Mouse (Mus musculus) cerebellum, adult 11 months (tissue): ENCODE results near the gene Tapbp.
"Not testable (repeated sequence)": the region's sequence is repeated elsewhere in the genome, so short reads cannot be mapped to it uniquely, and the experiment has no call there.

Source experiments
- DNase-seq: peaks from one replicate; pipeline ENCODE4 v3.0.0; 2022

The Tapbp gene

DNA sequence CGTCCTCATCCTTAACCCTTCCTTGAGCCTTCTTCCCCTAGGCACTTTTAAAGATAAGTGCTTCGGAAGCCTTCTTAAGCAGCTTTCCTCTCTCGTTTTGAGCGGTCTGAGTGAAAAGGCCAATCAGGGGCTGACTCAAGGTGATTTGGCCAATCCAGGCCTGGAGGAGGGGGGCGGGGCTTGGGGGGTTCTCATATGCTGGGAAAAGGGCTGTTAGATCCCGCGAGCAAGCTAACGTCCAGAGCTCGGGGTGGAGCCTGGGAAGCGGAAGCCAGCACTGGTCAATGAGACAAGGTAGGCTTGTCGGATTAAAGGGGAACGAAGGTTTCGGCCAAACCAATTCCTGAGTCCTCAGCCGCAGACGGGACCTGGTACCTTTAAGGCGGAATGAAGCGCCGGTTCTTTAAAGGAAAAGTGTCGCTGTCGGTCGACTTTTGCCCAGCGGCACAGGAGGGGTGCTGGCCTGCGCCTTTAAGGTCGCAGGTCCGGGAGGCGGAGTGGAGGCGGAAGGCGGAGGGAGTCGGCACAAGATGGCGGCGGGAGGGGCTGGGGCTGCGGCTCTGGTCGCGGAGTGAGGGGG, at the start of gene Tapbp, which contains the start of gene Zbtb22:
TSS of gene Tapbp (plus strand) at position 229 of the 580 bp plus-strand sequence.
TSS of gene Zbtb22 (plus strand) at position 234 of the 580 bp plus-strand sequence.
- DNase-seq: peak; percentile 97

DNA sequence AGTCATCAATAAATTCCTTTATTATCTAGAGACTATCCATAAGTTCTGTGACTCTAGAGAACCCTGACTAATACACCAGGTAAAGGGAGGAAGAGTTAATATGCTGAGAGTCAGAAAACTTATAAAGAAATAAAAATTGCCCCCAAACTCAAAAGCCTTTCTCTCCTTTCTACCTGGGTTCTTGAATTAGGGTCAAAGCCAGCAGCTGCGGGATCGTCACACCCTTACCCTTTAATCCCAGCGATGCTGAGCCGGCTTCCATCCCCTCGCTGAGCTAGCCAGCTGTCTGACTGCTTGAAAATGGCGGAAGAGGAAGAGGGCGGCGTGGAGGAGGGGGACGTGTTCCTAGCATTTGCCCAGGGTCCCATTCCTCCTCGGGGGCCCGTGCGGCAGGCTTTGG, 42.2 kb upstream of the Tapbp start, which contains the start of gene Gm7029:
TSS of gene Gm7029 (plus strand) at position 301 of the 400 bp plus-strand sequence.
- DNase-seq: not testable (repeated sequence)

DNA sequence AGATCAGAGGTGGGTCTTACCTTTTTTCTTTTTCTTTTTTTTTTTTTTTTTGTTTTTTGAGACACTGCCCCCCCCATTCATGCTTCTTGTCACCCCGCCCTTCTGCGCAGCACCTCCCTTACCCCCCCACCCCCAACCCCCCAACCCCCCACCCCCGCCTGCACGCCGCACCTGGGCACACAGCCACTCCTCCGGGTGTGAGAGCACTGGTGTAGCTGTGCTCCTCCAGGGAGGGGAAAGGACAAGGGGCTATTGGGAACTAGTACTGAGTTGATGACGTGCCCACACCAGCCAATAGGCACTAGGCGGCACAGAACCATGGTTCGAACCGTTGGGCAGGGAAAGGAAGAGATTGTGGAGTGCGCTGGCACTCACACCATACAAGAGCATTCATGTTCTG, 41.3 kb upstream of the Tapbp start:
- no peak for DNase-seq

DNA sequence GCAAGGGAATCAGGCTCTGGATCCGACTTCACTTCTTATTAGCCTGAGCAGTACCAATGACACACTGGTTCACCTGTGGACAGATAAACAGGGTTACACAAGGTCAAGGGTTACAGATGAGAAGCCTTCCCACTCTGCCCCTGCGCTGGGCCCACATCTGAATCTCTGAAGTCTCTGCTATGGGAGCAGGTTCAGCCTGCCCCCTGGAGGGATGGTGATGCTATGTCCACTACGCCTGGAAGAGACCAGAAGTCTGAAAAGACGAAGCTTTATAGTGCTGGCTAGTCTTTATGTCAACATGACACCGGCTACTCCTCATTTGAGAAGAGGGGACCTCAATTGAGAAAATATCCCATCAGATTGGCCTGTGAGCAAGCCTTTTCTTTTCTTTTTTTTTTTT, 39.9 kb upstream of the Tapbp start:
- not testable (repeated sequence) for DNase-seq

DNA sequence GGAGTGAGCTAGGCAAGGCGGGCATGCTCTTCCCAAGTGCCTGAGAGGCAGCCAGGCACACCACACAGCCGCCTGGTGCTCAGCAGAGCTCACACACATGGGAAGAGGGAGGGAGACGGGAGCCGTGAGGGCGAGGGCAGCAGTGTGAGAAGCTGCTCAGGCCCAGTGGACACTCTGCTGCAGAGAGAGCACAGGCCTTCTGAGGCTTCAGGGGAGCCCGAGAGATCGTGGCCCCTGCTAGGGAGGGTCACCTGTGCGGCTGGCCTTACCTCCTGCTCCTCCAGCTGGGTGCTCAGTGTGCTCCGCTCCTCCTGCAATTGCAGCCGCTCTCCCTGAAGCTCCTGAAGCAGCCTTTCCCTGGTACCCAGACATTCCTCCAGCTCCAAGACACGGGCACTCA, 31.4 kb upstream of the Tapbp start:
- not testable (repeated sequence) for DNase-seq

DNA sequence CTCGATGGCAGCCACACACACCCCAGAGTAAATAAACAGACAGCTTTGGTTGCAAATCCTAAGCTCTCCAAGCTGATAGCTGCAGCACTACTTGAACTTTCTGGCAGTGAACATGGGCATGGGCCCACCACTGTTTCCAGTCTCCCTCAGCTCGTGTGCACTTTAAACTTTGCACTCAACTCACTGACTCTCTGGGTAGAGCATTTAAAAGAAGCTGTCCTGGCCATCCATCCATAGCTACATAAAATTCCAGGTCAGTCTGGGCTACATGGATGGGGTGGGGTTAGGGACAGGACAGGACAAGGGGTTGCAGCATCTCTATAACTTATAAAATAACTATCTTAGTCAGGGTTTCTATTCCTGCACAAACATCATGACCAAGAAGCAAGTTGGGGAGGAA, 27.9 kb upstream of the Tapbp start:
- DNase-seq: not testable (repeated sequence)

DNA sequence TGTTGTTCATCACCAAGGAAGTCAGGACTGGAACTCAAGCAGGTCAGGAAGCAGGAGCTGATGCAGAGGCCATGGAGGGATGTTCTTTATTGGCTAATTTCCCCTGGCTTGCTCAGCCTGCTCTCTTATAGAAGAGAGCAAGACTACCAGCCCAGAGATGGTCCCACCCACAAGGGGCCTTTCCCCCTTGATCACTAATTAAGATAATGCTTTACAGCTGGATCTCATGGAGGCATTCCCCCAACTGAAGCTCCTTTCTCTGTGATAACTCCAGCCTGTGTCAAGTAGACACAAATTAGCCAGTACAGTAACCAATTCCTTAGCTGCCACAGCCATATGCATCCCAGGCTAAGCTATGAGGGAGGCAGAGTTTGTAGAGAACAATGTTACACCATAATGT, 27.5 kb upstream of the Tapbp start:
- DNase-seq: not testable (repeated sequence)

DNA sequence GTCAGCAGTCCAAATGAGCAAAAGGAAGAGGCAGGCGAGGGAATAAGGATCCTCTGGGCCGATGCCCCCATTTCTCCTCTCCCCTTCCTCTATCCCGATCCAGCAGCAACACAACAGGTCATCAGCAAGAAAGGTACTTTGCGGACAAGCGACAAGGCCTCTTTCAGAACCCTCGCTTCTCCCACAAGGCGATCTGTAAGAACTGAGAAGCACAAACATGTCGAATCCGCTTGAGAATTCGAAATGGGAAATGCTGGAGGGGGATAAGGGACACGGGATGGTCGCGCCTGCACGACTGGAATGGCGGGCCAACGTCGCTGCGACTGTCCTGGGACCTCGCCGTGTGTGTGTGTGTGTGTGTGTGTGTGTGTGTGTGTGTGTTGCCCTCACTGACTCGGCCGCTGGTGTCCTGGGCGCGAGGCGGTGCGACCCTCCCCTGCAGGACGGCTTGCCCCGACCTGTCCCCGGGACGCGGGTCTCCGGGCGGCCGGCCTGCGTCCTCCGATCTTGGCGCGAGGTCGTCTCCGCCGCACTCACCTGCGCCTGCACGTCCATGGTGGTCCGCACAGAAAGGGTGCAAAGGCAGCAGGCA, 25.7 kb upstream of the Tapbp start:
- DNase-seq: not testable (repeated sequence)

DNA sequence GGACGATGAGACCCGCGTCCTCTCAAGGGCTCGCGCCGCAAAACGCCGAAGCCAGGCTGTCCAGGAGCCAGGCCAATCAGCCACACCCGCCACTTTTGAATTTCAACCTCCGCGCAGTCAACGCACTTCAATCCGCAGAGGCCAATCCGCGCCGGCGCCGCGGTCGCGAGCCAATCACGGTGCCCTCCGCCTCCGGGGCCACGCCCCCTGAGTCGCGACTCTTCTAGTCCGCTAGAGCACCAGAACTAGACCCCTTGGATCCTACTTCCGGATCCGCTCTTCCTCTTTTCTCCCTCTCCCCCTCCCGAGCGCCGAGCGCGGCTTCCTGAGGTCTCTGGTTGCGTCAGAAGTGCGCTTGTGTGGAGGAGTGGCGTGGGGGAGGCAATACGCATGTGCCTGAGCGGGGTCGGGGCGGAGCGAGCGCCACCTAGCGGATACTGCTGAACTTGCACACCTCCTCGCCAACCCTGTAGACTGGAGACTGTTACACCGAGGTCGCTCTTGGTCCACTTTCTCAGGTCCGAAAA, 25.1 kb upstream of the Tapbp start, which contains the start of gene Kifc1:
TSS of gene Kifc1 (minus strand) at position 129 of the 527 bp plus-strand sequence.
- peak; percentile 100 for DNase-seq

DNA sequence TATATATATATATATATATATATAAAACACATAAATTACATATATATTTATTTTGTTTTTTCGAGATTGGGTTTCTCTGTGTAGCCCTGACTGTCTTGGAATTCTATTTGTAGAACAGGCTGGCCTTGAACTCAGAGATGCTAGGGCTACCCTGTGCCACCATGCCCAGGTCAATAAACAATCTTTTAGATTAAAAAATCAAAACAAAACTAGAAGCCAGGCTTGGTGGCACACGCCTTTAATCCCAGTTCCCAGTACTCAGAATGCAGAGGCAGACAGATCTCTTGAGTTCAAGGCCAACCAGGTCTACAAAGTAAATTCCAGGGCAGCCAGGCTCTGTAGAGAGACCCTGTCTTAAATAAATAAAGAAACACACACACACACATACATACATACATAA, 24.3 kb upstream of the Tapbp start:
- no peak for DNase-seq

DNA sequence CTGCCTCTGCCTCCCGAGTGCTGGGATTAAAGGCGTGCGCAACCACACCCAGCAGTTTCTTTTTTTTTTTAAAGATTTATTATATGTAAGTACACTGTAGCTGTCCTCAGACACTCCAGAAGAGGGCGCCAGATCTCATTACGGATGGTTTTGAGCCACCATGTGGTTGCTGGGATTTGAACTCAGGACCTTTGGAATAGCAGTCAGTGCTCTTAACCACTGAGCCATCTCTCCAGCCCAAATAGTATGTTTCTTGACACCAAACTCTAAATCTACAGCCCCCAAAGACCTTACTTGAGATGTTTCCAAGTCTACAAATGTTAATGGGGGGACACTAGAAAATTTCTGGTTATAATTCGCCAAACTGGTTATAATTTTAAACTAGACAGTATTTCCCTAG, 23.8 kb upstream of the Tapbp start:
- not testable (repeated sequence) for DNase-seq

DNA sequence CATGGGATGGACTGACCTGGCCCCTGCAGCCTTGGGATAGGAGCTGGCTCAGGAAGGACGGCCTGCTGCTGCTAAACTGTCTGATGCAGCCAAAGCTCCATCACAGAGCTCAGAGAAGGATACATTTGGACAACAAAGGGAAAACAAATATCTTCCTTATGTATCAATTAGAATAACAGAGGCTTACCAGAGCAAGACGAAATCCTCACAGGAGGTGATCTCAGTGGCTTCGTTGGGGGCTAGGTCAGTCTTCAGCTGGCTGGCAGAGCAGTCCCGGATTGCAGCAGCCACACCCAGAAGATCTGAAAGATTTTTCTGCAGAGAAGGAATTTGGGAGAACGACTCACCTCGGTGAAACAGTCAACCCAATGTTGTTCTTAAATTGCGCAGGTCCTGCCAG, 23.3 kb upstream of the Tapbp start:
- DNase-seq: no peak

DNA sequence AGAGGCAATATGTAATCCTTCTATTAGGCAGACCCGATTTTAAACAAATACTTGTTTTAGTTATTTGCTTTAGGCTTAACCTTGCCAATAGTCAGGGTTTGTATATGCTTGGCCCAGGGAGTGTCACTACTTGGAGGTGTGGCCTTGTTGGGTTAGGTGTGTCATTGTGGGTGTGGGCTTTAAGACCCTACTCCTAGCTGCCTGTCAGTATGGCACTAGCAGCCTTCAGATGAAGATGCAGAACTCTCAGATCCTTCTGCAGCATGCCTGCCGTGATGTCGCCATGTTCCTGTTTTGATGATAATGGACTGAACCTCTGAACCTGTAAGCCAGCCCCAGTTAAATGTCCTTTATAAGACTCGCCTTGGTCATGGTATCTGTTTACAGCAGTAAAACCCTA, 22.7 kb upstream of the Tapbp start:
- DNase-seq: not testable (repeated sequence)

DNA sequence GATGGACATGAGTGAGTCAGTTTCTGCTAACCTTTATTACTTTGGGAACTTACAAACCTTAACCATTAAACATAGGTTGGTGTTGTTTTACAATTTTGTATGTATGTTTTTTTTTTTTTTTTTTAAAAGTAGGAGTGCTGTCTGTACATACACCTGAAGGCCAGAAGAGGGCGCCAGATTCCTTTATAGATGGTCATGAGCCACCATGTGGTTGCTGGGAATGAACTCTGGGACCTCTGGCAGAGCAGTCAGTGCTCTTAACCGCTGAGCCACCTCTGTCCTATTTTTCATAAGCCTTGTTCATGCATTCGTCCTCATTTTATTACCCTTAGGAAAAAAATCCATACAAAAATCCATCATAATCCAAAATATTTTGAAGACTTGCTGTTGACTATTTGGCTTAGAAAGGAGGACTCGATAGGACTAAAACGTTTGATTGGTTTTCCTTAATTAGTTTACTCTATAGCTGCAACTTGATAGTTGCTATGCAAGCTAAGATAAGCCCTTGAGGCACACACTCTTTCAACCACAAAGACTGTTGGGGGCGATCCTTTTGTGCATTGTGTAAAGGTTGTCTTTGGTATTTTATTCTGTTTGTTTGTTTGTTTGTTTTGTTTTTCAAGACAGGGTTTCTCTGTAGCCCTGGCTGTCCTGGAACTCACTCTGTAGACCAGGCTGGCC, 18.4 kb upstream of the Tapbp start:
- DNase-seq: no peak

DNA sequence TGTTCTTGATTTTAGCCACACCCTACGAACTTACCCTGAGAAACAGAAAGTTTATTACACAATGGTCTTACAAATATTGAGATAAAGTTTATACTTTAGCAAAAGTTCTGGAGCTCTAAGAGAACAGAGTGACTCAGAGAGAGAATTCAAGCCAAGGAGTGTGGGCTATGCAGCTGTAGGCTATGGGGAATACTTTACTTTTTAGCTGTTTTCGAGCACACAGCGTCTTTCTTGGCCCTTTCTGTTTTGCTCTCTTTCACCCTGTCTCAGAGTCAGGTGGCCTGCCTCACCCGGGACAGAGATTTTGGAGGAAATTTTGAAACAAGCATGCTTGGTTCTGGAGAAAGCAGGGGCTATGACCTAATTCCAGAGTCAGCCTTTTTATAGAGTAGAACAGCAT, 17.5 kb upstream of the Tapbp start:
- DNase-seq: not testable (repeated sequence)

DNA sequence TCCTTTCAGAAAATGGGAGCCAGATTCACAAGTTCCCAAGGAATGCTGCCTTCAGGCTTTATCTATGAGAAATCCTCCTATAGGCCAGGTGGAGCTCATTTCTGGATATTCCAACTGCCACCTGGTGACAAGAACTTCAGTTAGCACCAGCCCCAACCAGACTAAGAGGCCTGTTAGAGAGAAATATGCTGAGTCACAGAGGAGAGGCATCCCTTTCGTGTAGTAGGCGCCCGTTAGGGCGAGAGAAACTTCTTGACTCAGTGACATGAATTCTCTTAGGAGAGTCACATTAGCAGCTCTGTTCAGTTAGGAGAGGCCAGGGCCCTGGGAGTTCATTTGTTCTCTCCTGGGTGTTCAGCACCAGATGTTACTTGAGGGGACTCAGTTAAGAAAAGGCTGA, 16.1 kb upstream of the Tapbp start:
- no peak for DNase-seq

DNA sequence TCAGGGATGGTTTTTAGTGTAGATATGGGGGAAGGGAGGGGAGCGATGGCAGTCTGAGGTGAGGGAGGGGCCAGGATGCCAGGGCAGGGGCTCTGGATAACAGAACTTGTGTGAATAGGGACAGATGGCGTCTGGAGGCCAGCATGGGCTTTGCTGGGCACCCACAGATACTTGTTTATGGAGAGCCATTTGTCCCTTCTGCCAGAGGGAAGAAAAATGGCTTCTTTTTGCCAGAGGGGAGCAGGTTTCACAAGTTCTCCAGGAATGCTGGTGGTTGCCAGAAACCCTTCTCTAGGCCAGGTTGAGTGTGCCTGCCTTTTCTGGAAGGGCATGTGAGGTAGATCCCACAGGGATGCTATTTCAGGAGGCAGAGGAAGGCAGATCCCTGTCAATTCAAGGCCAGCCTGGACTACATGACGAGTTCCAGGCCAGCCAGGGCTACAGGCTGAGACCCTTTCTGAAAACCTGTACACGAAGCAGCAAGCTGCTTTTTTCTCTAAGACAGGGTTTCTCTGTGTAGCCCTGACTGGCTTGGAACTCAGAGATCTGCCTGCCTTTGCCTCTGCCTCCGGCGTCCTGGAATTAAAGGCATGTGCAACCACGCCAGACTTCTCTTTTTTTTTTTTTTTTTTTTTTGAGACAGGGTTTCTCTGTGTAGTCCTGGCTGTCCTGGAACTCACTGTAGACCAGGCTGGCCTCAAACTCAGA, 15.3 kb upstream of the Tapbp start:
- DNase-seq: no peak

DNA sequence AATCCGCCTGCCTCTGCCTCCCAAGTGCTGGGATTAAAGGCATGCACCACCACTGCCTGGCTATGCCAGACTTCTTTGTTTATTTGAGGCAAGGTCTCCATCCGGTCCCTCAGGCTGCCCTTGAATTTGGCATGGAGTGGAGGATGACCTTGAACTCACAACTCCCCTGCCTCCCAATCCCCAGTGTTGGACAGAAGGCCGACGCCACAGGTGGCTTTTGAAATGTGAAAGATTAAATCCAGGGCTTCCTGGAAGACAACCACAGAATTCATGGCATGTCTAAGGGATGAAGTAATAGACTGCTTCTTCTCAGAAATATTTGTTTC, 14.7 kb upstream of the Tapbp start:
- DNase-seq: no peak

DNA sequence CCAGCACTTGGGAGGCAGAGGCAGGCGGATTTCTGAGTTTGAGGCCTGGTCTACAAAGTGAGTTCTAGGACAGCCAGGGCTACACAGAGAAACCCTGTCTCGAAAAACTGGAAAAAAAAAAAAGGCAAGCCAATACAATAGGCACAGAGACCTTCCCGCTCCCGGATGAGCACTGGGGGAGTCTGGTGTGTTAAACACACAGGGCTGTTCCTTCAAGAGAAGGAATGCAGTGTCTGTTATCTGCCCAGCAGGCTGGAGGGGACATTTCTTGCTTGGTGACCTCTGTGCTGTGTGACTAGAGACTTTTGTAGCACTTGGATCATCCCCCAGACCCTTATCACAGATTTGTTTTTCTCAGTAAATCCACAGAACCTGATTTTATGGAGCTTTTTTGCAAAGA, 14.0 kb upstream of the Tapbp start:
- no peak for DNase-seq

DNA sequence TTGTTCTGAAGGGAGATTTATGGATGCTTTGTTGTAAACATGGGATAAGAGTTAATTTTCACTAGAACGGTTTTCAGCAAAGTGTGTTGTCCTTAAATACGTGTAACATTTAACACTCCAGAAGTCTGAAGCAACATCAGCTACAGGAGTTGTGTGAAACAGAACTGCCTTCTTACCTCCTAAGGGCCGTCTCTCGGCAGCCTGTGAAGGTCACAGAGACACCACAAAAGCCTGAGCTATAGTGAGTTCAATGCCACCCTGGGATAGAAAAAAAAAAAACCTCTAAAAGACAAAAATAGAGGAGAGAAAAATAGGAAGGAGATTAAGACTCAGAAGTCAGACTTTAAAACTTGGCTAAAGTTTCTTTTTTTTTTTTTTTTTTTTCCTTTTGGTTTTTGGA, 13.6 kb upstream of the Tapbp start:
- DNase-seq: no peak

DNA sequence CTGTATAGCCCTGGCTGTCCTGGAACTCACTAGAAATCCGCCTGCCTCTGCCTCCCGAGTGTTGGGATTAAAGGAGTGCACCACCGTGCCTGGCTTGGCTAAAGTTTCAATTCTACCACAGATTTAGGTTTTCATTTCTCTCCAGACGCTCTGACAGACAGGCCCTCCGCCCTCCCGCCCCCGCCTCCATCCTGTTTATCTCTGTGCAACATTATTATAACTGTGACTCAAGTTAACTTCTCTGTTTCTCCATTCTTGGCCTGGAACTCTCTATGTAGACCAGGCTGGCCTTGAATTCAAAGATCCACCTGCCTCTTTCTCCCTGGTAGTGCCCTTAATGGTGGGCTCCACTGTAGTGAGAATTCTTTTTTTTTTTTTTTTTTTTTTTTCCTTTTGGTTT, 13.2 kb upstream of the Tapbp start:
- DNase-seq: no peak

DNA sequence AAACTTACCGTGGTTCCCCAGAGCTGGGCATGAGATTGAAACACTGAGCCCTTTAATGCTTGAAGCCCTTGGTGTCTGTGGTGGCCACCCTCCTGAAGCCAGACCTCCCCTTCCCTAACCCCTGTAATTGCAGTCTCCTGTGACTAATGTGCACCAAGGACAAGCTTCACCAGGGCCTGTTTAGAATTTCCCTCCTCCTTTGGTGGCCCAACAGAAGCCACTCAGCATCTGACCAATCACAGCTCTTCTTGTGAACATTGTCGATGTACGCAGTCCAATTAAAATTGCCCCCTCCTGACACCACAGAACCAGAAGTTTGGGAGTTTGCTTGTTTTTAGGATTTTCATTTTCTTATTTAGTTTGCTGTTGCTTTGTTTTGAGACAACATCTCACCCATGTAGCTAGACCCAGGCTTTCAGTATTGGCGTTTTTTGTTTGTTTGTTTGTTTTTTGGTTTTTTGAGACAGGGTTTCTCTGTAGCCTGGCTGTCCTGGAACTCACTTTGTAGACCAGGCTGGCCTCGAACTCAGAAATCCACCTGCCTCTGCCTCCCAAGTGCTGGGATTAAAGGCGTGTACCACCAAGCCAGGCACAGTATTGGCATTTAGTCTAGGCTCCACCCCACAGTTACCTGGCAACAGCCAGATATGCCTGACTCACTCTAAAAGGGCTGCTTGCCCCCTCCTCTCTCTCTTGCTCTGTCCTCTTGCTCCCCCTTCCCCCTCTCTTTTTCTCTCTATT, 11.6 kb upstream of the Tapbp start:
- DNase-seq: not testable (repeated sequence)

DNA sequence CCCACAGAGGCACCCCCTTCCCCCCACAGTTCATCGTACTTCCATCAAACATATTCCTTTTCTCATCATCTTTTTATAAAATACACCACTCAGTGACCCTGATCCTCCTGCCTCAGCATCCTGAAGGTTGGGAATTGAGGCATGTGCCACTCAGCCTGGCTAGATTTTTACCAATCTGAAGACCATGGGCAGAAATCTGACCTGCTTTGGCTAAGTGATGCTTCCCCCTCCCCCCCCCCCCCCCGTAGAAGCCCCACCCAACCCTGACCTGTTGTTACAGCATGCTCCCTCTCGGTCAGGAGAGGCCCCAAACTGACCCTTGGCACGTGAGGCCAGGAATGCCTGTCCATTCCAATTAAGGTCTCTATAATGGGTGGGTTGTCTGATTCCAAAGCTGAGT, 10.9 kb upstream of the Tapbp start, which contains the start of gene Platr17:
TSS of gene Platr17 (plus strand) at position 301 of the 400 bp plus-strand sequence.
- not testable (repeated sequence) for DNase-seq
